Mouse (Mus musculus) frontal cortex, adult 2 months (tissue): ENCODE measurements around the gene Jak2. TPM values are rescaled to one million over a fixed set of nuclear protein-coding genes. Genes with fewer than 3 reads are reported as not detected.
A peak's percentile ranks its signal among the peaks of the same experiment; 100 is the strongest.

Experiments used
- DNase-seq, 2 experiments: peaks; one replicate each; pipeline ENCODE4 v3.0.0; 2022; ENCODE audit warnings: low spot score in 1 of 2; ENCODE audit errors: extremely low spot score in 1 of 2
- polyA plus RNA-seq: library from polyadenylated mRNA; depleted of rRNA; stranded (reverse); fragments of >200 nt; gene quantifications from 2 replicates; pipeline ENCODE4 v1.2.3, GENCODE M21; 2012

Gene Jak2
- polyA plus RNA-seq, 1 experiment: 26.6 TPM

- no peak for DNase-seq
Observed at GRCm38 (mm10) chr19:29294756-29295155, 43.1 kb downstream of the Jak2 start.

GRCm38 (mm10) chr19:29296166-29296565 is 44.5 kb downstream of the Jak2 start:
- no peak for DNase-seq

GRCm38 (mm10) chr19:29297366-29297765 is 45.7 kb downstream of the Jak2 start:
- DNase-seq: no peak

GRCm38 (mm10) chr19:29300919-29301318 is 49.3 kb downstream of the Jak2 start:
- no peak for DNase-seq

GRCm38 (mm10) chr19:29302119-29302518 is 50.5 kb downstream of the Jak2 start:
- no peak for DNase-seq

GRCm38 (mm10) chr19:29308832-29309231 is 57.2 kb downstream of the Jak2 start:
- no peak for DNase-seq

GRCm38 (mm10) chr19:29311791-29312190 is 60.2 kb downstream of the Jak2 start:
- peak; percentile 27 to 57 for DNase-seq

- no peak for DNase-seq
Observed at GRCm38 (mm10) chr19:29312661-29313060, 61.0 kb downstream of the Jak2 start.

GRCm38 (mm10) chr19:29323416-29324049 is 71.9 kb downstream of the Jak2 start:
- no peak for DNase-seq

- peak in 1 of 2 experiments; percentile 34 for DNase-seq
Observed at GRCm38 (mm10) chr19:29325053-29325851, 73.6 kb downstream of the Jak2 start, which contains the start of gene Insl6. Gene Insl6, minus strand, starts transcription at chr19:29325356.

- no peak for DNase-seq
Observed at GRCm38 (mm10) chr19:29325852-29326180, 74.2 kb downstream of the Jak2 start.

GRCm38 (mm10) chr19:29326396-29326795 is 74.8 kb downstream of the Jak2 start:
- no peak for DNase-seq

- DNase-seq: no peak
Observed at GRCm38 (mm10) chr19:29326822-29327552, 75.4 kb downstream of the Jak2 start.

- DNase-seq: peak in 1 of 2 experiments; percentile 45
Observed at GRCm38 (mm10) chr19:29334068-29334745, 82.6 kb downstream of the Jak2 start, which contains the start of gene Rln1. Gene Rln1, minus strand, starts transcription at chr19:29334670.

- DNase-seq: no peak
Observed at GRCm38 (mm10) chr19:29336624-29337023, 85.0 kb downstream of the Jak2 start.

- DNase-seq: no peak
Observed at GRCm38 (mm10) chr19:29341029-29341428, 89.4 kb downstream of the Jak2 start.

- no peak for DNase-seq
Observed at GRCm38 (mm10) chr19:29342281-29342680, 90.7 kb downstream of the Jak2 start.

- no peak for DNase-seq
Observed at GRCm38 (mm10) chr19:29344868-29345267, 93.2 kb downstream of the Jak2 start.

GRCm38 (mm10) chr19:29345636-29346035 is 94.0 kb downstream of the Jak2 start:
- DNase-seq: no peak

- DNase-seq: no peak
Observed at GRCm38 (mm10) chr19:29350991-29351390, 99.4 kb downstream of the Jak2 start.
